Mouse (Mus musculus) forebrain, embryonic 10.5 days (tissue): ENCODE results near the gene Gdf3. TPM values are rescaled to one million over a fixed set of nuclear protein-coding genes. Genes with fewer than 3 reads are reported as not detected.
A peak's percentile ranks its signal among the peaks of the same experiment; 100 is the strongest.

Experiments used
- DNase-seq: peaks from one replicate; pipeline ENCODE4 v3.0.0-alpha.2; 2017; ENCODE audit warnings: low spot score; ENCODE audit errors: extremely low spot score
- H3K27ac ChIP-seq: fragments of 300-500 bp; sonication (generic); 2 replicates; pipeline ENCODE4 v1.5.1; 2016; ENCODE audit warnings: mild to moderate bottlenecking
- H3K27me3 ChIP-seq: fragments of 300-500 bp; sonication (generic); 2 replicates; pipeline ENCODE4 v1.6.1; 2016; ENCODE audit warnings: mild to moderate bottlenecking; ENCODE audit not compliant: poor library complexity, severe bottlenecking
- H3K36me3 ChIP-seq: fragments of 300-500 bp; sonication (generic); replicated peaks from 2 replicates; pipeline ENCODE4 v1.6.1; 2016; ENCODE audit warnings: mild to moderate bottlenecking, moderate library complexity
- H3K4me1 ChIP-seq: fragments of 300-500 bp; sonication (generic); 2 replicates; pipeline ENCODE4 v1.6.1; 2016
- H3K4me3 ChIP-seq: fragments of 300-500 bp; sonication (generic); 2 replicates; pipeline ENCODE4 v1.5.1; 2016; ENCODE audit warnings: mild to moderate bottlenecking, moderate library complexity
- H3K9me3 ChIP-seq: fragments of 300-500 bp; sonication (generic); 2 replicates; pipeline ENCODE4 v1.6.1; 2016; ENCODE audit warnings: mild to moderate bottlenecking, moderate library complexity
- WGBS: fragments of 180-500 bp; shearing (Covaris S2); methylation state at CpG from one replicate; pipeline ENCODE4 v1.1.7; 2016; 5-methylcytosine and 5-hydroxymethylcytosine counted together
- polyA plus RNA-seq: library from polyadenylated mRNA; unstranded; fragments of >200 nt; fragmentation: Nextera tagmentation; extraction: Ambion mirVana; gene quantifications from 2 replicates; pipeline ENCODE4 v1.2.1, GENCODE M21; 2016

Gene Gdf3
- polyA plus RNA-seq, 1 experiment from 2014 or later = 0.09 TPM

GRCm38 (mm10) chr6:122625156-122625555 lies 15.3 kb upstream of the Gdf3 start:
- Histone ChIP-seq H3K4me1 (no peaks in the 10 kb centered on the region), H3K27me3 (peaks cover 15% of the 10 kb centered on the region), H3K27ac (no peak overlapping the region), H3K4me3 (no peak overlapping the region), H3K9me3 (no peaks in the 10 kb centered on the region), H3K36me3 (no peaks in the 10 kb centered on the region)
- 84% methylated on average over 4 of the region's 4 CpGs for WGBS
- DNase-seq = no peak

- 57% methylated on average over 5 of the region's 5 CpGs for WGBS
- no peak overlapping the region for H3K4me3 ChIP-seq
- H3K4me1 ChIP-seq = no peaks in the 10 kb centered on the region
- no peaks in the 10 kb centered on the region for H3K36me3 ChIP-seq
- peaks cover 15% of the 10 kb centered on the region for H3K27me3 ChIP-seq
- no peak overlapping the region for H3K27ac ChIP-seq
- H3K9me3 ChIP-seq = no peaks in the 10 kb centered on the region
- DNase-seq = no peak
Observed at GRCm38 (mm10) chr6:122624480-122624879, 14.6 kb upstream of the Gdf3 start.

- no peak overlapping the region for H3K27ac ChIP-seq
- DNase-seq = no peak
- H3K4me1 ChIP-seq = no peaks in the 10 kb centered on the region
- H3K4me3 ChIP-seq = no peak overlapping the region
- H3K36me3 ChIP-seq = no peaks in the 10 kb centered on the region
- H3K9me3 ChIP-seq = no peaks in the 10 kb centered on the region; the same call in 1 of the 2 replicates
- H3K27me3 ChIP-seq = no peaks in the 10 kb centered on the region
- 97% methylated on average over 6 of the region's 6 CpGs for WGBS
Observed at GRCm38 (mm10) chr6:122621066-122621465, 11.2 kb upstream of the Gdf3 start.

GRCm38 (mm10) chr6:122616022-122616421 lies 6.1 kb upstream of the Gdf3 start:
- H3K36me3 ChIP-seq = no peaks in the 10 kb centered on the region
- no peak for DNase-seq
- no peaks in the 10 kb centered on the region; the same call in 1 of the 2 replicates for H3K9me3 ChIP-seq
- no peaks in the 10 kb centered on the region for H3K27me3 ChIP-seq
- H3K27ac ChIP-seq = no peak overlapping the region
- 78% methylated on average over 3 of the region's 3 CpGs for WGBS
- H3K4me1 ChIP-seq = no peaks in the 10 kb centered on the region
- no peak overlapping the region for H3K4me3 ChIP-seq

GRCm38 (mm10) chr6:122614047-122614446 lies 4.2 kb upstream of the Gdf3 start:
- H3K27me3 ChIP-seq = no peaks in the 10 kb centered on the region
- H3K36me3 ChIP-seq = no peaks in the 10 kb centered on the region
- H3K4me3 ChIP-seq = no peak overlapping the region
- H3K27ac ChIP-seq = no peak overlapping the region
- DNase-seq = no peak
- 68% methylated on average over 2 of the region's 2 CpGs for WGBS
- no peaks in the 10 kb centered on the region; the same call in 1 of the 2 replicates for H3K9me3 ChIP-seq
- no peaks in the 10 kb centered on the region for H3K4me1 ChIP-seq

GRCm38 (mm10) chr6:122612426-122612825 lies 2.5 kb upstream of the Gdf3 start:
- H3K4me1 ChIP-seq = no peaks in the 10 kb centered on the region
- no peaks in the 10 kb centered on the region for H3K36me3 ChIP-seq
- no peaks in the 10 kb centered on the region; the same call in 1 of the 2 replicates for H3K9me3 ChIP-seq
- no peak overlapping the region for H3K27ac ChIP-seq
- H3K27me3 ChIP-seq = no peaks in the 10 kb centered on the region
- no peak overlapping the region for H3K4me3 ChIP-seq
- DNase-seq = no peak
- WGBS = 90% methylated on average over 4 of the region's 4 CpGs

GRCm38 (mm10) chr6:122609377-122609728 lies 534 bp downstream of the Gdf3 start:
- H3K36me3 ChIP-seq = no peaks in the 10 kb centered on the region
- DNase-seq = no peak
- H3K27me3 ChIP-seq = no peaks in the 10 kb centered on the region
- no peak overlapping the region for H3K27ac ChIP-seq
- no peak overlapping the region for H3K4me3 ChIP-seq
- H3K9me3 ChIP-seq = no peaks in the 10 kb centered on the region
- 80% methylated on average over 9 of the region's 9 CpGs for WGBS
- no peaks in the 10 kb centered on the region for H3K4me1 ChIP-seq

GRCm38 (mm10) chr6:122608434-122609376 lies 1.2 kb downstream of the Gdf3 start:
- DNase-seq = no peak
- Histone ChIP-seq H3K27me3 (no peaks in the 10 kb centered on the region), H3K36me3 (no peaks in the 10 kb centered on the region), H3K27ac (no peak overlapping the region), H3K4me1 (no peaks in the 10 kb centered on the region), H3K4me3 (no peak overlapping the region), H3K9me3 (no peaks in the 10 kb centered on the region)
- WGBS = 81% methylated on average over 10 of the region's 10 CpGs

- Histone ChIP-seq H3K36me3 (no peaks in the 10 kb centered on the region), H3K27me3 (no peaks in the 10 kb centered on the region), H3K9me3 (no peaks in the 10 kb centered on the region), H3K4me3 (no peak overlapping the region), H3K4me1 (peaks cover under 1% of the 10 kb centered on the region; the same call in 1 of the 2 replicates), H3K27ac (no peak overlapping the region)
- WGBS = 97% methylated on average over 12 of the region's 12 CpGs
- DNase-seq = no peak
Observed at GRCm38 (mm10) chr6:122607700-122608099, 2.2 kb downstream of the Gdf3 start.

GRCm38 (mm10) chr6:122606661-122607060 lies 3.2 kb downstream of the Gdf3 start:
- no peak for DNase-seq
- Histone ChIP-seq H3K27ac (no peak overlapping the region), H3K27me3 (no peaks in the 10 kb centered on the region), H3K36me3 (no peaks in the 10 kb centered on the region), H3K4me3 (no peak overlapping the region), H3K4me1 (peaks cover 9% of the 10 kb centered on the region), H3K9me3 (no peaks in the 10 kb centered on the region)
- WGBS = 96% methylated on average over 11 of the region's 11 CpGs

GRCm38 (mm10) chr6:122605483-122605882 lies 4.4 kb downstream of the Gdf3 start:
- Histone ChIP-seq H3K4me3 (no peak overlapping the region), H3K36me3 (no peaks in the 10 kb centered on the region), H3K27me3 (no peaks in the 10 kb centered on the region), H3K27ac (no peak overlapping the region), H3K9me3 (no peaks in the 10 kb centered on the region), H3K4me1 (peaks cover 9% of the 10 kb centered on the region)
- DNase-seq = no peak
- WGBS = 93% methylated on average over 8 of the region's 8 CpGs

GRCm38 (mm10) chr6:122604260-122604659 lies 5.6 kb downstream of the Gdf3 start:
- H3K27ac ChIP-seq = no peak overlapping the region
- no peak overlapping the region for H3K4me3 ChIP-seq
- H3K9me3 ChIP-seq = no peaks in the 10 kb centered on the region
- DNase-seq = no peak
- H3K36me3 ChIP-seq = no peaks in the 10 kb centered on the region
- peaks cover 9% of the 10 kb centered on the region for H3K4me1 ChIP-seq
- H3K27me3 ChIP-seq = no peaks in the 10 kb centered on the region

GRCm38 (mm10) chr6:122602992-122603322 lies 6.9 kb downstream of the Gdf3 start:
- no peak overlapping the region for H3K27ac ChIP-seq
- peak overlapping the region; percentile 52; the same call in 1 of the 2 replicates for H3K4me3 ChIP-seq
- 74% methylated on average over 1 of the region's 1 CpGs for WGBS
- H3K9me3 ChIP-seq = no peaks in the 10 kb centered on the region
- no peak for DNase-seq
- H3K36me3 ChIP-seq = no peaks in the 10 kb centered on the region
- no peaks in the 10 kb centered on the region for H3K27me3 ChIP-seq
- peaks cover 9% of the 10 kb centered on the region for H3K4me1 ChIP-seq
